Mouse (Mus musculus): ENCODE measurements at regions not wholly inside any gene's neighbourhood (a gene's known extent, or its start where the extent isn't known, plus 50 kb on each side); places are given as distances from the start of the nearest gene placed in this dataset.

DNA sequence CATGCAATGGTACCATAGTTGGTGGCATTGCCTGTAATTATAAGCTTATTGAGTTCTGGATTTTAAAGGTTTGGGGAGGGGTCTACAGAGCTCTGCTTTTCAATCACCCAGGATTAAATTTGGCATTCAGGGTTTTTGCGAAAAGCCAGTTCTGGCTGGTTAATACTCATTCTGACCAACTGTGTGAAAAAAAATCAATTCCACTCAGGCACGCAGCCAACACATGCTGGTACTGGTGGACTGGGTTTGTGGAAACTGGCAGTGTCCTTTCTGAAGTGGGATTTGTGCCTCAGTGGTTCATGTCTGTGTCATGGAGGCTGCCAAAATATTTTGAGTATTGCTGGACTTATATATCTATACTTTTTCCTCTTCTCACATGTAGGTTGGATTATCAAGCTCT is 70.9 kb downstream of the Slc4a3 start:
- no peak for TF ChIP-seq CTCF (IDR thresholded peaks at IDR 0.05; ENCODE audit: insufficient read depth, low read depth, low read length)
- TF ChIP-seq POLR2A (IDR thresholded peaks at IDR 0.05; ENCODE audit: insufficient read depth, low read depth, low read length): no peak

All from olfactory bulb, adult 2 months (tissue).